Mouse (Mus musculus) G1E (cell line): Measurements from ENCODE around the gene Defa37. TPM values are rescaled to one million over a fixed set of nuclear protein-coding genes. Genes with fewer than 3 reads are reported as not detected.
"Not testable (repeated sequence)": the region's sequence is repeated elsewhere in the genome, so short reads cannot be mapped to it uniquely, and the experiment has no call there.

Experiments
- ATAC-seq: 2 replicates; pipeline ENCODE4 v1.8.0; 2016; ENCODE audit warnings: mild to moderate bottlenecking; ENCODE audit not compliant: insufficient number of reproducible peaks, poor library complexity, low FRiP score, severe bottlenecking; ENCODE audit errors: extremely low read depth
- DNase-seq: peaks from one replicate; pipeline ENCODE4 v3.0.0; 2012; ENCODE audit warnings: low spot score
- H3K27me3 ChIP-seq: 2 replicates; pipeline ENCODE4 v1.6.1; 2012; ENCODE audit warnings: mild to moderate bottlenecking, low read length, inconsistent platforms; ENCODE audit not compliant: insufficient read depth
- H3K36me3 ChIP-seq: replicated peaks from 2 replicates; pipeline ENCODE3; 2012; ENCODE audit warnings: mild to moderate bottlenecking, inconsistent platforms
- H3K4me1 ChIP-seq: 2 replicates; pipeline ENCODE4 v1.6.1; 2012; ENCODE audit warnings: low read depth, low read length, inconsistent platforms, mixed read lengths; ENCODE audit not compliant: insufficient read depth
- H3K4me3 ChIP-seq: 2 replicates; pipeline ENCODE4 v1.5.1; 2012; ENCODE audit warnings: low read depth, mild to moderate bottlenecking, inconsistent platforms, low read length, moderate library complexity, mixed read lengths
- H3K9me3 ChIP-seq: replicated peaks from 2 replicates; pipeline ENCODE4 v1.6.1; 2012; ENCODE audit warnings: inconsistent platforms
- polyA plus RNA-seq: library from polyadenylated mRNA; stranded (reverse); fragments of >175 nt; gene quantifications from 2 replicates; pipeline ENCODE4 v1.2.3, GENCODE M21; 2012
- total RNA-seq, 2 experiments: library from RNA; stranded (forward) in 1 of 2; stranded (reverse) in 1 of 2; fragments of 200-1000 nt in 1 of 2; fragments of >200 nt in 1 of 2; fragmentation: Nextera tagmentation in 1 of 2; gene quantifications; 2 replicates each; pipeline ENCODE4 v1.2.3; 2014 to 2017

Gene Defa37
- total RNA-seq (2014; fragmentation: Nextera tagmentation) (not detected in 2 replicates), total RNA-seq (2017) (not detected in 2 replicates), polyA plus RNA-seq (not detected in 2 replicates)

- H3K4me3 ChIP-seq, DNase-seq, ATAC-seq, H3K4me1 ChIP-seq, H3K27me3 ChIP-seq, H3K36me3 ChIP-seq, H3K9me3 ChIP-seq: not testable (repeated sequence)
Measured at GRCm38 (mm10) chr8:21565086-21565485, at the start of gene Defa37. Defa37 (plus strand) TSS chr8:21565386.

- H3K27me3 ChIP-seq, H3K4me3 ChIP-seq, H3K9me3 ChIP-seq, H3K4me1 ChIP-seq, ATAC-seq, H3K36me3 ChIP-seq, DNase-seq: not testable (repeated sequence)
Measured at GRCm38 (mm10) chr8:21528732-21529131, 36.5 kb upstream of the Defa37 start, which contains the start of gene Defa32. Defa32 (plus strand) TSS chr8:21529032.

- not testable (repeated sequence) for H3K36me3 ChIP-seq, ATAC-seq
Measured at GRCm38 (mm10) chr8:21582706-21583105, 17.5 kb downstream of the Defa37 start, which contains the start of gene Defa28. Defa28 (plus strand) TSS chr8:21583006.

GRCm38 (mm10) chr8:21594408-21594807 is 29.2 kb downstream of the Defa37 start, which contains the start of gene Gm7861:
Gm7861 (minus strand) TSS chr8:21594508.
- DNase-seq, ATAC-seq, H3K4me1 ChIP-seq, H3K4me3 ChIP-seq, H3K9me3 ChIP-seq, H3K27me3 ChIP-seq, H3K36me3 ChIP-seq: not testable (repeated sequence)

More at GRCm38 (mm10) chr8:21582706-21583105, 17.5 kb downstream of the Defa37 start, which contains the start of gene Defa28:
- not testable (repeated sequence) for H3K9me3 ChIP-seq, H3K27me3 ChIP-seq, H3K4me3 ChIP-seq, DNase-seq, H3K4me1 ChIP-seq

Other genes starting within 250 kb of the Defa37 start
- not detected in 2 replicates for gene Defa27, start 249.8 kb upstream of the Defa37 start, total RNA-seq (2014; fragmentation: Nextera tagmentation)
- gene Defa27, start 249.8 kb upstream of the Defa37 start, total RNA-seq (2017), result not detected in 2 replicates
- not detected in 2 replicates for gene Defa27, start 249.8 kb upstream of the Defa37 start, polyA plus RNA-seq
- gene Defa29, start 238.4 kb upstream of the Defa37 start, total RNA-seq (2014; fragmentation: Nextera tagmentation), result not detected in 2 replicates
- gene Defa29, start 238.4 kb upstream of the Defa37 start, total RNA-seq (2017), result not detected in 2 replicates
- gene Defa29, start 238.4 kb upstream of the Defa37 start, polyA plus RNA-seq, result not detected in 2 replicates
- gene Defa2, start 186.9 kb upstream of the Defa37 start, total RNA-seq (2014; fragmentation: Nextera tagmentation), result not detected in 2 replicates
- not detected in 2 replicates for gene Defa2, start 186.9 kb upstream of the Defa37 start, total RNA-seq (2017)
- not detected in 2 replicates for gene Defa2, start 186.9 kb upstream of the Defa37 start, polyA plus RNA-seq
- not detected in 2 replicates for gene Defa33, start 173.6 kb upstream of the Defa37 start, total RNA-seq (2014; fragmentation: Nextera tagmentation)
- not detected in 2 replicates for gene Defa33, start 173.6 kb upstream of the Defa37 start, total RNA-seq (2017)
- gene Defa33, start 173.6 kb upstream of the Defa37 start, polyA plus RNA-seq, result not detected in 2 replicates
- not detected in 2 replicates for gene Defa36, start 138.0 kb upstream of the Defa37 start, total RNA-seq (2014; fragmentation: Nextera tagmentation)
- not detected in 2 replicates for gene Defa36, start 138.0 kb upstream of the Defa37 start, total RNA-seq (2017)
- gene Defa36, start 138.0 kb upstream of the Defa37 start, polyA plus RNA-seq, result not detected in 2 replicates
- gene Gm7849, start 108.8 kb upstream of the Defa37 start, total RNA-seq (2014; fragmentation: Nextera tagmentation), result not detected in 2 replicates
- gene Gm7849, start 108.8 kb upstream of the Defa37 start, total RNA-seq (2017), result not detected in 2 replicates
- not detected in 2 replicates for gene Gm7849, start 108.8 kb upstream of the Defa37 start, polyA plus RNA-seq
- not detected in 2 replicates for gene Defa20, start 56.1 kb upstream of the Defa37 start, total RNA-seq (2014; fragmentation: Nextera tagmentation)
- not detected in 2 replicates for gene Defa20, start 56.1 kb upstream of the Defa37 start, total RNA-seq (2017)
- not detected in 2 replicates for gene Defa20, start 56.1 kb upstream of the Defa37 start, polyA plus RNA-seq
- gene Defa32, start 36.4 kb upstream of the Defa37 start, total RNA-seq (2014; fragmentation: Nextera tagmentation), result not detected in 2 replicates
- not detected in 2 replicates for gene Defa32, start 36.4 kb upstream of the Defa37 start, total RNA-seq (2017)
- not detected in 2 replicates for gene Defa32, start 36.4 kb upstream of the Defa37 start, polyA plus RNA-seq
- not detected in 2 replicates for gene Defa28, start 17.6 kb downstream of the Defa37 start, total RNA-seq (2014; fragmentation: Nextera tagmentation)
- not detected in 2 replicates for gene Defa28, start 17.6 kb downstream of the Defa37 start, total RNA-seq (2017)
- gene Defa28, start 17.6 kb downstream of the Defa37 start, polyA plus RNA-seq, result not detected in 2 replicates
- gene Gm7861, start 29.1 kb downstream of the Defa37 start, total RNA-seq (2014; fragmentation: Nextera tagmentation), result not detected in 2 replicates
- not detected in 2 replicates for gene Gm7861, start 29.1 kb downstream of the Defa37 start, total RNA-seq (2017)
- not detected in 2 replicates for gene Gm7861, start 29.1 kb downstream of the Defa37 start, polyA plus RNA-seq
- gene Defa26, start 52.8 kb downstream of the Defa37 start, total RNA-seq (2014; fragmentation: Nextera tagmentation), result not detected in 2 replicates
- not detected in 2 replicates for gene Defa26, start 52.8 kb downstream of the Defa37 start, total RNA-seq (2017)
- not detected in 2 replicates for gene Defa26, start 52.8 kb downstream of the Defa37 start, polyA plus RNA-seq
- not detected in 2 replicates for gene Defa17, start 90.4 kb downstream of the Defa37 start, total RNA-seq (2014; fragmentation: Nextera tagmentation)
- not detected in 2 replicates for gene Defa17, start 90.4 kb downstream of the Defa37 start, total RNA-seq (2017)
- gene Defa17, start 90.4 kb downstream of the Defa37 start, polyA plus RNA-seq, result not detected in 2 replicates
- not detected in 2 replicates for gene Defa34, start 100.4 kb downstream of the Defa37 start, total RNA-seq (2014; fragmentation: Nextera tagmentation)
- not detected in 2 replicates for gene Defa34, start 100.4 kb downstream of the Defa37 start, total RNA-seq (2017)
- not detected in 2 replicates for gene Defa34, start 100.4 kb downstream of the Defa37 start, polyA plus RNA-seq
- not detected in 2 replicates for gene AY761184, start 138.3 kb downstream of the Defa37 start, total RNA-seq (2014; fragmentation: Nextera tagmentation)
- not detected in 2 replicates for gene AY761184, start 138.3 kb downstream of the Defa37 start, total RNA-seq (2017)
- gene AY761184, start 138.3 kb downstream of the Defa37 start, polyA plus RNA-seq, result not detected in 2 replicates
- not detected in 2 replicates for gene Defa24, start 169.1 kb downstream of the Defa37 start, total RNA-seq (2014; fragmentation: Nextera tagmentation)
- not detected in 2 replicates for gene Defa24, start 169.1 kb downstream of the Defa37 start, total RNA-seq (2017)
- not detected in 2 replicates for gene Defa24, start 169.1 kb downstream of the Defa37 start, polyA plus RNA-seq